Mouse (Mus musculus): ENCODE measurements around the gene Fgd2.

GRCm38 (mm10) chr17:29395381-29395780, 34.7 kb downstream of the Fgd2 start:
- TF ChIP-seq GATA1 (IDR thresholded peaks at IDR 0.05; ENCODE audit: borderline replicate concordance, low read length) (no peak), FLI1 (IDR thresholded peaks at IDR 0.05; ENCODE audit: low read length) (no peak)
